Mouse (Mus musculus) forebrain, embryonic 15.5 days (tissue): ENCODE measurements around the gene Sec24a. TPM values are rescaled to one million over a fixed set of nuclear protein-coding genes. Genes with fewer than 3 reads are reported as not detected.
"Not testable (repeated sequence)": the region's sequence is repeated elsewhere in the genome, so short reads cannot be mapped to it uniquely, and the experiment has no call there.

Experiments used
- ATAC-seq: fragments of 200-750 bp; cut with Nextera tagmentation; replicated peaks from 2 replicates; pipeline ENCODE4 v1.8.0; 2017; ENCODE audit warnings: mild to moderate bottlenecking, moderate TSS enrichment, moderate library complexity
- H3K27ac ChIP-seq: fragments of 300-500 bp; sonication (generic); replicated peaks from 2 replicates; pipeline ENCODE4 v1.5.1; 2015; ENCODE audit warnings: mild to moderate bottlenecking, inconsistent platforms
- H3K27me3 ChIP-seq: fragments of 300-500 bp; sonication (generic); 2 replicates; pipeline ENCODE4 v1.6.1; 2015; ENCODE audit warnings: inconsistent platforms
- H3K36me3 ChIP-seq: fragments of 300-500 bp; sonication (generic); 2 replicates; pipeline ENCODE4 v1.6.1; 2015; ENCODE audit warnings: mild to moderate bottlenecking, inconsistent platforms
- H3K4me1 ChIP-seq: fragments of 300-500 bp; sonication (generic); 2 replicates; pipeline ENCODE4 v1.6.1; 2015; ENCODE audit warnings: inconsistent platforms
- H3K4me2 ChIP-seq: fragments of 300-500 bp; sonication (generic); replicated peaks from 2 replicates; pipeline ENCODE4 v1.6.1; 2015; ENCODE audit warnings: mild to moderate bottlenecking, inconsistent platforms
- H3K4me3 ChIP-seq: fragments of 300-500 bp; sonication (generic); 2 replicates; pipeline ENCODE4 v1.5.1; 2015; ENCODE audit warnings: mild to moderate bottlenecking, inconsistent platforms
- H3K9ac ChIP-seq: fragments of 300-500 bp; sonication (generic); replicated peaks from 2 replicates; pipeline ENCODE4 v1.6.1; 2015; ENCODE audit warnings: mild to moderate bottlenecking, inconsistent platforms
- H3K9me3 ChIP-seq: fragments of 300-500 bp; sonication (generic); 2 replicates; pipeline ENCODE4 v1.6.1; 2016; ENCODE audit warnings: inconsistent platforms
- WGBS: fragments of 180-500 bp; shearing (Covaris S2); methylation state at CpG from one replicate; pipeline ENCODE4 v1.1.7; 2015; ENCODE audit warnings: mixed read lengths; 5-methylcytosine and 5-hydroxymethylcytosine counted together
- polyA plus RNA-seq: library from polyadenylated mRNA; unstranded; fragments of >200 nt; fragmentation: Nextera tagmentation; extraction: Ambion mirVana; gene quantifications from 2 replicates; pipeline ENCODE4 v1.2.1, GENCODE M21; 2015

Sec24a gene
- polyA plus RNA-seq, 1 experiment from 2014 or later, result 10.7 TPM

- H3K36me3 ChIP-seq, result peaks cover 77% of the 10 kb centered on the region
- no peak overlapping the region for H3K4me2 ChIP-seq
- H3K9ac ChIP-seq, result no peak overlapping the region
- no peak overlapping the region for H3K27ac ChIP-seq
- no peaks in the 10 kb centered on the region for H3K27me3 ChIP-seq
- no peak for ATAC-seq
- WGBS, result 95% methylated on average over 10 of the region's 10 CpGs
- no peak overlapping the region for H3K4me3 ChIP-seq
- no peaks in the 10 kb centered on the region for H3K9me3 ChIP-seq
- H3K4me1 ChIP-seq, result no peaks in the 10 kb centered on the region
Measured at GRCm38 (mm10) chr11:51706451-51706850, 57.0 kb downstream of the Sec24a start.

- Histone ChIP-seq H3K36me3 (peaks cover 82% of the 10 kb centered on the region), H3K4me2 (no peak overlapping the region), H3K9me3 (no peaks in the 10 kb centered on the region), H3K27ac (no peak overlapping the region), H3K4me3 (no peak overlapping the region), H3K4me1 (no peaks in the 10 kb centered on the region), H3K9ac (no peak overlapping the region), H3K27me3 (no peaks in the 10 kb centered on the region)
- 66% methylated on average over 10 of the region's 10 CpGs for WGBS
- ATAC-seq, result no peak
Measured at GRCm38 (mm10) chr11:51703379-51703998, 59.9 kb downstream of the Sec24a start.

DNA sequence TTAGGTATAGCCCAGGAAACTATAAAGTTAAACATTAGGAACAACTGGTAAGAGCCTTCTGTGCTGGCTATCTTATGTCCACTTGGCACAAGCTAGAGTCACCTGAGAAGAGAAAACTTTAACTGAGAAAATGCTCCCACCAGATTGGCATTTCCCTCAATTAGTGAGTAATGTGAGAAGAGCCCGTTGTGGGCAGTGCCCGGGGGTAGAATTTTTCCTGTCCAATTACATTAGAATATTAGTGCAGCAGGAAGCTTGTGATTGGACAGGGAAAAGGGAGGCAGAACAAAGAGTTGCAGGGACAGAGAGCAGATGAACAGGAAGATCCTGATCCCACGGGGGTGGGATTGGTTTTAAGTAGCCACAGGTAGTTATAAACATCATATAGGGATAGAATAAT, 60.6 kb downstream of the Sec24a start:
- H3K9ac ChIP-seq, result no peak overlapping the region
- H3K27me3 ChIP-seq, result no peaks in the 10 kb centered on the region
- no peaks in the 10 kb centered on the region for H3K9me3 ChIP-seq
- H3K4me3 ChIP-seq, result no peak overlapping the region
- 70% methylated on average over 3 of the region's 3 CpGs for WGBS
- H3K4me2 ChIP-seq, result no peak overlapping the region
- peaks cover 81% of the 10 kb centered on the region for H3K36me3 ChIP-seq
- no peak overlapping the region for H3K27ac ChIP-seq
- ATAC-seq, result no peak
- H3K4me1 ChIP-seq, result no peaks in the 10 kb centered on the region

DNA sequence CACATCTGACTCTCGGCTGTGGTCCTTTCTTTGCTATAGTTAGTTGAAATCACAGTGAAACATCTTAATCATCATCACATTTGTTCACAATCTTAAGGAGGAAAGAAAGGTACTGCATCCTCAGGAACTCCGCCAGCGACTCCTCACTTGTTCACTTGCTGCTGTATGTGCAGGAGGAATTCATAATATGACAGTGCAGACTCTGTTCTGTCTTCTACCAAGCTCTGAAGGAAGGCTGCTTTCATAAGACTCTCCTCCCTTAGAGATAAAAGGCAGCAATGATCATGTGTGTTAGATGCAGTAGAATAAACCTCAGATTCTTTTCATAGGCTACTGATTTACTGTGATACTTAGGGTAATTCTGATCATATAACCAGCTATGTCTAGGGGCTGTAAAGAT, 68.5 kb downstream of the Sec24a start:
- Histone ChIP-seq H3K27ac (no peak overlapping the region), H3K4me1 (no peaks in the 10 kb centered on the region), H3K4me3 (no peak overlapping the region), H3K9ac (no peak overlapping the region), H3K27me3 (no peaks in the 10 kb centered on the region), H3K4me2 (no peak overlapping the region), H3K36me3 (peaks cover 38% of the 10 kb centered on the region), H3K9me3 (no peaks in the 10 kb centered on the region)
- ATAC-seq, result no peak
- WGBS, result 96% methylated on average over 3 of the region's 3 CpGs

GRCm38 (mm10) chr11:51690597-51690996, 72.8 kb downstream of the Sec24a start:
- H3K4me3 ChIP-seq, H3K4me2 ChIP-seq, H3K36me3 ChIP-seq, H3K27me3 ChIP-seq, H3K27ac ChIP-seq, H3K9ac ChIP-seq, H3K9me3 ChIP-seq, ATAC-seq: not testable (repeated sequence)
- H3K4me1 ChIP-seq, result peaks cover 13% of the 10 kb centered on the region
- 82% methylated on average over 3 of the region's 3 CpGs for WGBS

- Histone ChIP-seq H3K4me2 (peak overlapping the region; percentile 63), H3K4me1 (peaks cover 13% of the 10 kb centered on the region), H3K9ac (peak overlapping the region; percentile 74), H3K4me3 (peak overlapping the region; percentile 60), H3K27ac (peak overlapping the region; percentile 99), H3K27me3 (no peaks in the 10 kb centered on the region), H3K9me3 (no peaks in the 10 kb centered on the region), H3K36me3 (peaks cover 8% of the 10 kb centered on the region)
- 22% methylated on average over 6 of the region's 6 CpGs for WGBS
- ATAC-seq, result no peak
Measured at GRCm38 (mm10) chr11:51689343-51689742, 74.1 kb downstream of the Sec24a start.

- Histone ChIP-seq H3K9ac (peak within 1 kb of the TSS; percentile 74), H3K4me2 (peak within 1 kb of the TSS; percentile 63), H3K36me3 (peaks cover 8% of the 10 kb centered on the region), H3K27ac (peak within 1 kb of the TSS; percentile 99), H3K9me3 (no peaks in the 10 kb centered on the region), H3K4me3 (peak within 1 kb of the TSS; percentile 60), H3K27me3 (no peaks in the 10 kb centered on the region), H3K4me1 (peaks cover 13% of the 10 kb centered on the region)
- ATAC-seq, result peak; percentile 99
- under 1% methylated on average over 60 of the region's 60 CpGs for WGBS
Measured at GRCm38 (mm10) chr11:51688330-51689328, 74.8 kb downstream of the Sec24a start, which contains the start of gene 0610009B22Rik. Gene 0610009B22Rik (minus strand): TSS chr11:51688874.

DNA sequence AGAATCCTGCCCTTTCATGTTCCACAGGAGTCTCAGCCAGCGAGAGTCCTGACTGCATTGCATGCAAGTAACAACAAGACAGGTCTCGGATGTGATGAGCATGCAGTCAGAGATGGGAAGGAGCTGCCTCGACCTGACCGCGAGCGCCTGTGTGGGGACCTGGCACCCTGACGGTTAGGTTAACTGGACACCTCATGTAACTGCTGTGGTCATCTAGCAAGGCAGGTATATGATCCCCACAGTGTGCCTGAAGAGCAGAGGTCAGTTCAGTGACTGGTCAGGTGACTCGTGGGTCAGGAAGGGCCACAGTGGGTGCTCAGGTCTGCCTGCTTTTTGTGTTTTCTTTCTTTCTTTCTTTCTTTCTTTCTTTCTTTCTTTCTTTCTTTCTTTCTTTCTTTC, 81.5 kb downstream of the Sec24a start:
- no peak for ATAC-seq
- H3K4me2 ChIP-seq, result no peak overlapping the region
- no peaks in the 10 kb centered on the region for H3K27me3 ChIP-seq
- no peaks in the 10 kb centered on the region for H3K4me1 ChIP-seq
- no peak overlapping the region for H3K4me3 ChIP-seq
- H3K27ac ChIP-seq, result no peak overlapping the region
- H3K9me3 ChIP-seq, result no peaks in the 10 kb centered on the region
- no peak overlapping the region for H3K9ac ChIP-seq
- WGBS, result 46% methylated on average over 8 of the region's 8 CpGs
- H3K36me3 ChIP-seq, result peaks cover 8% of the 10 kb centered on the region

DNA sequence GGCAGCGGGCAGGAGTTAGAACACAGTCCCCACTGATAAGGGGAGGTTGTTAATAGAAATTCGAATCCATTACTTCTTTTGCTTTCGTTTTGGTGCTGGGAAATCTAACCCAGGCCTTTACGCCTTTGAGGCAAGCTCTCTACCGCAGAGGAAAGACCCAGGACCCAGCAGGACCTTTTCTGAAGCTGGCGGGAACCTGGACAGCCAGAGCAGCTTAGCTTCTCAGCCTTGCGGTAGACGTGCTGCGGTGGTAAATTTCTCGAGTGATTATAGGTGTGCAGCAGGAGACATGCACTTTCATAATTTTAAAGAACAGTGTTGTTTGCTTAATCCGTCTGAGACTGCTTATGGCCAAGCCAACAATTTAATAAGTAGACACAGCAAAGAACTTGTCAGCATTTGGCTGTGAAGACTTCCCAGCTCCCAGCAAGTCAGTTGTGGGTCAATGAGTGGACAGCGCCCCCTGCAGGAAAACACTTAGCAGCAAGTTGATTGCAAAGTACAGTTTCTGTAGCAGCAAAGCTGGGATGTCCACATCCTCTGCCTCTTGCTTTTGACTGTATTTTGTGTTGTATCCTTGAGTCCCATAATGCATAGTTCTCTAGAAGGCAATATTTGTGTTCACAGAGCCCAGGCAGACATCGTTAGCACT, 82.0 kb downstream of the Sec24a start:
- ATAC-seq, result no peak
- Histone ChIP-seq H3K4me1 (no peaks in the 10 kb centered on the region), H3K27ac (no peak overlapping the region), H3K36me3 (peaks cover 8% of the 10 kb centered on the region), H3K4me3 (no peak overlapping the region), H3K9ac (no peak overlapping the region), H3K27me3 (no peaks in the 10 kb centered on the region), H3K9me3 (no peaks in the 10 kb centered on the region), H3K4me2 (no peak overlapping the region)
- WGBS, result 33% methylated on average over 13 of the region's 13 CpGs

- Histone ChIP-seq H3K36me3 (no peaks in the 10 kb centered on the region), H3K4me3 (no peak overlapping the region), H3K9me3 (no peaks in the 10 kb centered on the region), H3K4me1 (no peaks in the 10 kb centered on the region), H3K9ac (no peak overlapping the region), H3K27ac (no peak overlapping the region), H3K27me3 (no peaks in the 10 kb centered on the region), H3K4me2 (no peak overlapping the region)
- no peak for ATAC-seq
- WGBS, result 73% methylated on average over 3 of the region's 3 CpGs
Measured at GRCm38 (mm10) chr11:51679466-51679865, 84.0 kb downstream of the Sec24a start.

GRCm38 (mm10) chr11:51677737-51678418, 85.6 kb downstream of the Sec24a start:
- no peak overlapping the region for H3K4me3 ChIP-seq
- no peak overlapping the region for H3K9ac ChIP-seq
- no peak for ATAC-seq
- H3K27ac ChIP-seq, result no peak overlapping the region
- WGBS, result 76% methylated on average over 6 of the region's 6 CpGs
- no peaks in the 10 kb centered on the region for H3K4me1 ChIP-seq
- no peaks in the 10 kb centered on the region for H3K9me3 ChIP-seq
- H3K36me3 ChIP-seq, result no peaks in the 10 kb centered on the region
- H3K4me2 ChIP-seq, result no peak overlapping the region
- H3K27me3 ChIP-seq, result no peaks in the 10 kb centered on the region
